Mouse (Mus musculus): ENCODE measurements around the gene Birc5. TPM values are rescaled to one million over a fixed set of nuclear protein-coding genes. Genes with fewer than 3 reads are reported as not detected.
A peak's percentile ranks its signal among the peaks of the same experiment; 100 is the strongest.

The Birc5 gene
- total and polyA plus RNA-seq, 2 experiments = 0.65 to 0.82 TPM

- H3K4me3 ChIP-seq (ENCODE audit: insufficient read depth, low read depth, low read length) = no peak overlapping the region
- H3K27me3 ChIP-seq (ENCODE audit: control insufficient read depth, insufficient read depth, low read length) = no peaks in the 10 kb centered on the region
- H3K36me3 ChIP-seq (ENCODE audit: control insufficient read depth, insufficient read depth, low read length) = no peaks in the 10 kb centered on the region
- WGBS = 37% methylated on average over 8 of the region's 8 CpGs
- H3K4me1 ChIP-seq (ENCODE audit: control insufficient read depth, insufficient read depth, low read length) = peaks cover 24% of the 10 kb centered on the region
- H3K9ac ChIP-seq (ENCODE audit: low read depth, low read length) = no peak overlapping the region
- TF ChIP-seq POLR2A (IDR thresholded peaks at IDR 0.05; ENCODE audit: extremely low read depth, insufficient read depth, low read length) = no peak
- TF ChIP-seq CTCF (IDR thresholded peaks at IDR 0.05; ENCODE audit: low read depth, low read length) = no peak
- DNase-seq (ENCODE audit: extremely low read depth, low read depth, low spot score) = no peak
- H3K27ac ChIP-seq (replicated peaks; ENCODE audit: insufficient read depth, low read depth, low read length) = no peak overlapping the region
- no peaks in the 10 kb centered on the region for H3K79me2 ChIP-seq (ENCODE audit: control insufficient read depth, insufficient read depth, low read length)
Observed at GRCm38 (mm10) chr11:117878892-117879291, 29.8 kb downstream of the Birc5 start.

DNA sequence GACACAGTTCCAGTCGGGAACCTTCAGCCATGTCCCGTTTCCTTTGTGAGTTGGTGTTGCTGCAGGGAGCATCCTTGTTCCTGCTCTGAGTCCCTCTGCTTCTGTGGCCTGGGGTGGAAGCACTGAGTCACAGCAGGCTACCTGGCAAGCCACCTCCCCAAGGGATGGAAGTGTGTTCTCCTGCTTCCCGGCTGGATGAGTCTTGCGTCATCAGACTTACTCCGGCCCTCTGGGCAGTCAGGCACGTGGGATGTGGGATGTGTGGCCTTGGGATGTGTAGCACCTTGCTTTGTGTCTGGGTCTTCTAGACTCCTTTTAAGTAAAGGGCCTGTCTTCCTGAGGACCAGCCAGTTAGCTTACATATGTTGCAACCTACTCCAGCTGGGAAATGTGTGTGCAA lies 30.6 kb downstream of the Birc5 start:
- WGBS = 70% methylated on average over 6 of the region's 6 CpGs
- Histone ChIP-seq H3K79me2 (ENCODE audit: control insufficient read depth, insufficient read depth, low read length) (no peaks in the 10 kb centered on the region), H3K4me1 (ENCODE audit: control insufficient read depth, insufficient read depth, low read length) (peaks cover 24% of the 10 kb centered on the region), H3K36me3 (ENCODE audit: control insufficient read depth, insufficient read depth, low read length) (no peaks in the 10 kb centered on the region), H3K27ac (replicated peaks; ENCODE audit: insufficient read depth, low read depth, low read length) (no peak overlapping the region), H3K27me3 (ENCODE audit: control insufficient read depth, insufficient read depth, low read length) (no peaks in the 10 kb centered on the region), H3K9ac (ENCODE audit: low read depth, low read length) (no peak overlapping the region), H3K4me3 (ENCODE audit: insufficient read depth, low read depth, low read length) (no peak overlapping the region)
- TF ChIP-seq POLR2A (IDR thresholded peaks at IDR 0.05; ENCODE audit: extremely low read depth, insufficient read depth, low read length) (no peak), CTCF (IDR thresholded peaks at IDR 0.05; ENCODE audit: low read depth, low read length) (no peak)
- no peak for DNase-seq (ENCODE audit: extremely low read depth, low read depth, low spot score)

DNA sequence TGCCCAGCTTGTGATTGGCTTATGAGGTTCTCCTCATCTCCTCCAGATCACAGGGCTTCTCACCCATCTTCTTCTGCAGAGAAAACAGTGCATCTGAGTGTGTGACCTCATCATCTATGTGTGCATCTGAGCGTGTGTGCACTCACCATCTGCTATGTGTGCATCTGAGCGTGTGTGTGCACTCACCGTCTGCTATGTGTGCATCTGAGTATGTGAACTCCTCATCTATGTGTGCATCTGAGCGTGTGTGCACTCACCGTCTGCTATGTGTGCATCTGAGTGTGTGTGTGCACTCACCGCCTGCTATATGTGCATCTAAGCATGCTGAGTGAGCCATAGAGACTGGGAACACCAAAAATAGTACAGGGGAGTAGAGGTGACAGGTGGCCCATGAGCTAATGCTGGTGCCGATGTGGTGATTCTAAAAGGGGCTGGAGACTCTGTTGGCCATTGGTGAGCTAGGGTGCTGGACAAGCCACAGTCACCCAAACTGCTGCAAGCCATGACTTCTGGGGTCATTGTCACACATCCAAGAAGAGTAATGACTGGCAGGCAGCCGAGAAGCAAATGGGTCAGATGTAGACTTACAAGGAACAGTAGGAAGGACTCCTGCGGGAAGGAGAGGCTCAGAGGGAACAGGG lies 31.4 kb downstream of the Birc5 start:
- TF ChIP-seq CTCF (IDR thresholded peaks at IDR 0.05; ENCODE audit: low read depth, low read length) (no peak), POLR2A (IDR thresholded peaks at IDR 0.05; ENCODE audit: extremely low read depth, insufficient read depth, low read length) (no peak)
- 90% methylated on average over 9 of the region's 9 CpGs for WGBS

GRCm38 (mm10) chr11:117880977-117881358 lies 31.9 kb downstream of the Birc5 start:
- peaks cover 22% of the 10 kb centered on the region for H3K4me1 ChIP-seq (ENCODE audit: control insufficient read depth, insufficient read depth, low read length)

More for the DNA sequence above, 31.4 kb downstream of the Birc5 start:
- peaks cover 22% of the 10 kb centered on the region for H3K4me1 ChIP-seq (ENCODE audit: control insufficient read depth, insufficient read depth, low read length)
- DNase-seq (ENCODE audit: extremely low read depth, low read depth, low spot score) = no peak
- H3K4me3 ChIP-seq (ENCODE audit: insufficient read depth, low read depth, low read length) = no peak overlapping the region
- H3K27me3 ChIP-seq (ENCODE audit: control insufficient read depth, insufficient read depth, low read length) = no peaks in the 10 kb centered on the region
- H3K36me3 ChIP-seq (ENCODE audit: control insufficient read depth, insufficient read depth, low read length) = no peaks in the 10 kb centered on the region
- 0 out of 2 replicates have a peak overlapping the region, but pooled peaks have one; percentile 6 for H3K27ac ChIP-seq (replicated peaks; ENCODE audit: insufficient read depth, low read depth, low read length)
- H3K79me2 ChIP-seq (ENCODE audit: control insufficient read depth, insufficient read depth, low read length) = no peaks in the 10 kb centered on the region
- no peak overlapping the region for H3K9ac ChIP-seq (ENCODE audit: low read depth, low read length)

GRCm38 (mm10) chr11:117881787-117882186 lies 32.7 kb downstream of the Birc5 start:
- H3K9ac ChIP-seq (ENCODE audit: low read depth, low read length) = no peak overlapping the region
- H3K27me3 ChIP-seq (ENCODE audit: control insufficient read depth, insufficient read depth, low read length) = no peaks in the 10 kb centered on the region
- peak overlapping the region; percentile 55 for H3K27ac ChIP-seq (replicated peaks; ENCODE audit: insufficient read depth, low read depth, low read length)
- no peak overlapping the region for H3K4me3 ChIP-seq (ENCODE audit: insufficient read depth, low read depth, low read length)
- 48% methylated on average over 7 of the region's 8 CpGs for WGBS
- H3K36me3 ChIP-seq (ENCODE audit: control insufficient read depth, insufficient read depth, low read length) = no peaks in the 10 kb centered on the region
- H3K79me2 ChIP-seq (ENCODE audit: control insufficient read depth, insufficient read depth, low read length) = no peaks in the 10 kb centered on the region
- peak; percentile 19 for DNase-seq (ENCODE audit: extremely low read depth, low read depth, low spot score)
- peaks cover 22% of the 10 kb centered on the region for H3K4me1 ChIP-seq (ENCODE audit: control insufficient read depth, insufficient read depth, low read length)
- TF ChIP-seq CTCF (IDR thresholded peaks at IDR 0.05; ENCODE audit: low read depth, low read length) = no peak
- no peak for TF ChIP-seq POLR2A (IDR thresholded peaks at IDR 0.05; ENCODE audit: extremely low read depth, insufficient read depth, low read length)

More at GRCm38 (mm10) chr11:117880977-117881358, 31.9 kb downstream of the Birc5 start:
- peak; percentile 15 for DNase-seq (ENCODE audit: extremely low read depth, low read depth, low spot score)
- no peaks in the 10 kb centered on the region for H3K27me3 ChIP-seq (ENCODE audit: control insufficient read depth, insufficient read depth, low read length)
- 74% methylated on average over 6 of the region's 6 CpGs for whole genome bisulfite sequencing
- no peak overlapping the region for H3K4me3 ChIP-seq (ENCODE audit: insufficient read depth, low read depth, low read length)
- no peaks in the 10 kb centered on the region for H3K36me3 ChIP-seq (ENCODE audit: control insufficient read depth, insufficient read depth, low read length)
- no peak for TF ChIP-seq POLR2A (IDR thresholded peaks at IDR 0.05; ENCODE audit: extremely low read depth, insufficient read depth, low read length)
- no peak for TF ChIP-seq CTCF (IDR thresholded peaks at IDR 0.05; ENCODE audit: low read depth, low read length)
- no peaks in the 10 kb centered on the region for H3K79me2 ChIP-seq (ENCODE audit: control insufficient read depth, insufficient read depth, low read length)
- no peak overlapping the region for H3K9ac ChIP-seq (ENCODE audit: low read depth, low read length)
- H3K27ac ChIP-seq (replicated peaks; ENCODE audit: insufficient read depth, low read depth, low read length) = peak overlapping the region; percentile 47

DNA sequence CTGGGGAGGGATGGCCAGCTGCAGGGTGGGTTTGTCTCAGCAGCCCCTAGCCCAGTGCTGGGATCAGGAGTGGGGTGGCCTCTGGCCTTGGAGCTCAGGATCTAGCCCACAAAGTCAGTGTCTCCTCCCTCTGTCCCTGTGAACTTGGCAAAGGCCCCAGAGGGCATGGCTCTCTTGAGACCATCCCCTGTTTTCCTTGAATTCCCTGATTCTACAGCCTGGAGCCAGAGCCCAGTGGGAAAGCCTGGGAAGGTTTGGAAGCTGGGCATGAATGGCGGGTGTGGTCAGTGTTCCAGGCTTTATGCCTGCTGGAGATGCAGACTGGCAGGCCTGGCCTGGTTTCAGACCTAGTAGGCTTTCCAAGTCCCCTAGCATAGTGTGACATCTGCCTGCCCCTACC lies 33.2 kb downstream of the Birc5 start:
- 87% methylated on average over 1 of the region's 1 CpGs for WGBS
- TF ChIP-seq CTCF (IDR thresholded peaks at IDR 0.05; ENCODE audit: low read depth, low read length) (no peak), POLR2A (IDR thresholded peaks at IDR 0.05; ENCODE audit: extremely low read depth, insufficient read depth, low read length) (no peak)
- Histone ChIP-seq H3K36me3 (ENCODE audit: control insufficient read depth, insufficient read depth, low read length) (no peaks in the 10 kb centered on the region), H3K27ac (replicated peaks; ENCODE audit: insufficient read depth, low read depth, low read length) (peak overlapping the region; percentile 55), H3K4me1 (ENCODE audit: control insufficient read depth, insufficient read depth, low read length) (peaks cover 22% of the 10 kb centered on the region), H3K79me2 (ENCODE audit: control insufficient read depth, insufficient read depth, low read length) (no peaks in the 10 kb centered on the region), H3K9ac (ENCODE audit: low read depth, low read length) (no peak overlapping the region), H3K27me3 (ENCODE audit: control insufficient read depth, insufficient read depth, low read length) (no peaks in the 10 kb centered on the region), H3K4me3 (ENCODE audit: insufficient read depth, low read depth, low read length) (no peak overlapping the region)
- DNase-seq (ENCODE audit: extremely low read depth, low read depth, low spot score) = no peak

All from liver, adult 2 months (tissue).